Mouse (Mus musculus): ENCODE results near the gene Cdyl2.

- TF ChIP-seq CHD2 (IDR thresholded peaks at IDR 0.05; ENCODE audit: low read depth, low read length) (no peak), HCFC1 (IDR thresholded peaks at IDR 0.05; ENCODE audit: borderline replicate concordance, insufficient read depth, low read length) (no peak)
These were observed 117.9 kb downstream of the Cdyl2 start for GRCm38 (mm10) chr8:116614901-116615300.
